Mouse (Mus musculus): ENCODE results near the gene Ppp1r12c.

GRCm38 (mm10) chr7:4493991-4494390 lies 7.5 kb downstream of the Ppp1r12c start:
- no peak for TF ChIP-seq CTCF (IDR thresholded peaks at IDR 0.05; ENCODE audit: insufficient read depth, low read depth, low read length)
- TF ChIP-seq POLR2A (IDR thresholded peaks at IDR 0.05; ENCODE audit: insufficient read depth, low read depth, low read length): no peak
